Mouse (Mus musculus): ENCODE data around the gene Grin1. TPM values are rescaled to one million over a fixed set of nuclear protein-coding genes. Genes with fewer than 3 reads are reported as not detected.

The Grin1 gene
- total RNA-seq (2012; rRNA removed) = not detected in 2 replicates
- under 1 TPM in 1 of 2 experiments, not detected in 1; 0.07 TPM for polyA plus RNA-seq (2012; ENCODE audit: insufficient read depth in 1 of 2, insufficient read length in 2 of 2, low read depth in 1 of 2, low replicate concordance in 2 of 2, missing spikeins in 1 of 2)

- no peak within 1 kb of the TSS for H3K4me3 ChIP-seq (ENCODE audit: control insufficient read depth in 1 of 2, insufficient read depth in 1 of 2, low read depth in 2 of 2, low read length in 2 of 2)
Observed at GRCm38 (mm10) chr2:25318971-25319773, at the start of gene Grin1. Gene Grin1, minus strand, starts transcription at chr2:25319187.

GRCm38 (mm10) chr2:25365091-25365761 is 46.2 kb upstream of the Grin1 start, which contains the start of gene Uap1l1:
Gene Uap1l1, minus strand, starts transcription at chr2:25365682.
- Histone ChIP-seq H3K36me3 (ENCODE audit: control insufficient read depth in 1 of 2, insufficient read depth in 2 of 2, low read length in 2 of 2) (peaks cover 0 to 3% of the 10 kb centered on the region in 2 experiments; a peak in 2 of 4 replicates), H3K4me1 (ENCODE audit: control insufficient read depth in 1 of 2, insufficient read depth in 2 of 2, low read length in 2 of 2) (peaks cover 5 to 13% of the 10 kb centered on the region in 2 experiments)
- DNase-seq (ENCODE audit: low read depth, low spot score) = peak; percentile 66
- peak; percentile 78 for TF ChIP-seq USF1 (IDR thresholded peaks at IDR 0.05; ENCODE audit: low read depth, low read length)
- TF ChIP-seq UBTF (IDR thresholded peaks at IDR 0.05; ENCODE audit: borderline replicate concordance, insufficient read depth, low read depth, low read length) = no peak
- no peak for TF ChIP-seq EP300 (IDR thresholded peaks at IDR 0.05; ENCODE audit: low read depth in 1 of 2, low read length in 2 of 2)
- no peak for TF ChIP-seq ZKSCAN1 (IDR thresholded peaks at IDR 0.05; ENCODE audit: low read depth, low read length)
- no peak; the same call in 1 of the 2 replicates for TF ChIP-seq TCF12 (IDR thresholded peaks at IDR 0.05; ENCODE audit: low read depth, low read length)
- TF ChIP-seq POLR2AphosphoS2 (IDR thresholded peaks at IDR 0.05; ENCODE audit: low read length) = no peak
- TF ChIP-seq POLR2AphosphoS5 (IDR thresholded peaks at IDR 0.05; ENCODE audit: borderline replicate concordance, low read depth, low read length) = no peak
- no peak for TF ChIP-seq CHD1 (IDR thresholded peaks at IDR 0.05; ENCODE audit: low read depth, low read length)
- TF ChIP-seq MYC (IDR thresholded peaks at IDR 0.05; ENCODE audit: low read depth, low read length) = no peak
- peak; percentile 56 for TF ChIP-seq NELFE (IDR thresholded peaks at IDR 0.05; ENCODE audit: low read depth, low read length)
- peak; percentile 89 for TF ChIP-seq BHLHE40 (IDR thresholded peaks at IDR 0.05; ENCODE audit: borderline replicate concordance, low read depth, low read length)
- TF ChIP-seq SMC3 (IDR thresholded peaks at IDR 0.05; ENCODE audit: low read depth, low read length) = no peak
- 0 out of 4 replicates have a peak, but pooled peaks of 1 of the 2 experiments have one; percentile 39 for TF ChIP-seq USF2 (IDR thresholded peaks at IDR 0.05; ENCODE audit: borderline replicate concordance in 1 of 2, insufficient read depth in 1 of 2, low read depth in 1 of 2, low read length in 2 of 2)
- no peak for TF ChIP-seq RAD21 (IDR thresholded peaks at IDR 0.05; ENCODE audit: low read depth, low read length)
- no peak for TF ChIP-seq RCOR1 (IDR thresholded peaks at IDR 0.05; ENCODE audit: low read depth, low read length)
- TF ChIP-seq CHD2 (IDR thresholded peaks at IDR 0.05; ENCODE audit: low read length) = no peak
- TF ChIP-seq MEF2A (IDR thresholded peaks at IDR 0.05; ENCODE audit: extremely low read depth, insufficient replicate concordance, low read depth, low read length, poor library complexity, severe bottlenecking) = no peak
- no peak for TF ChIP-seq ELF1 (IDR thresholded peaks at IDR 0.05; ENCODE audit: low read depth, low read length)
- 0 out of 2 replicates have a peak, but pooled peaks have one; percentile 10 for TF ChIP-seq ETS1 (IDR thresholded peaks at IDR 0.05; ENCODE audit: low read depth, low read length)
- no peak for TF ChIP-seq ZC3H11A (IDR thresholded peaks at IDR 0.05; ENCODE audit: low read depth, low read length)
- no peak for TF ChIP-seq MAFK (IDR thresholded peaks at IDR 0.05; ENCODE audit: borderline replicate concordance, low read depth, low read length)
- TF ChIP-seq NRF1 (IDR thresholded peaks at IDR 0.05; ENCODE audit: insufficient read depth, low read depth, low read length, poor library complexity, severe bottlenecking) = no peak
- no peak for TF ChIP-seq MAZ (IDR thresholded peaks at IDR 0.05; ENCODE audit: low read depth, low read length)
- peak; percentile 44; the same call in 1 of the 2 replicates for TF ChIP-seq MXI1 (IDR thresholded peaks at IDR 0.05; ENCODE audit: low read depth, low read length)

More at GRCm38 (mm10) chr2:25318971-25319773, at the start of gene Grin1:
- Histone ChIP-seq H3K9ac (ENCODE audit: control insufficient read depth, low read depth, low read length, poor library complexity, severe bottlenecking) (no peak within 1 kb of the TSS), H3K36me3 (ENCODE audit: control insufficient read depth in 1 of 2, insufficient read depth in 2 of 2, low read length in 2 of 2) (peaks cover 0 to 12% of the 10 kb centered on the region in 2 experiments; a peak in 2 of 4 replicates), H3K9me3 (replicated peaks; ENCODE audit: insufficient read depth, low read length) (no peaks in the 10 kb centered on the region), H3K4me1 (ENCODE audit: control insufficient read depth in 1 of 2, insufficient read depth in 2 of 2, low read length in 2 of 2) (peaks cover 2 to 11% of the 10 kb centered on the region in 2 experiments; a peak in 3 of 4 replicates), H3K27ac (ENCODE audit: control insufficient read depth, low read depth, low read length) (no peak within 1 kb of the TSS), H3K79me2 (ENCODE audit: control insufficient read depth, insufficient read depth, low read length, poor library complexity) (no peaks in the 10 kb centered on the region), H3K27me3 (ENCODE audit: control insufficient read depth in 1 of 2, insufficient read depth in 2 of 2, low read length in 2 of 2) (no peaks in the 10 kb centered on the region)
- no peak for DNase-seq (ENCODE audit: low read depth, low spot score)
- TF ChIP-seq SIN3A (IDR thresholded peaks at IDR 0.05; ENCODE audit: low read length) (no peak), MEF2A (IDR thresholded peaks at IDR 0.05; ENCODE audit: extremely low read depth, insufficient replicate concordance, low read depth, low read length, poor library complexity, severe bottlenecking) (no peak), USF2 (IDR thresholded peaks at IDR 0.05; ENCODE audit: borderline replicate concordance in 1 of 2, insufficient read depth in 1 of 2, low read depth in 1 of 2, low read length in 2 of 2) (no peak), ELF1 (IDR thresholded peaks at IDR 0.05; ENCODE audit: low read depth, low read length) (no peak)

More at GRCm38 (mm10) chr2:25365091-25365761, 46.2 kb upstream of the Grin1 start, which contains the start of gene Uap1l1:
- H3K4me3 ChIP-seq (ENCODE audit: control insufficient read depth in 1 of 2, insufficient read depth in 1 of 2, low read depth in 2 of 2, low read length in 2 of 2) = peak within 1 kb of the TSS; percentile 76 to 91
- no peaks in the 10 kb centered on the region for H3K79me2 ChIP-seq (ENCODE audit: control insufficient read depth, insufficient read depth, low read length, poor library complexity)
- 0 out of 2 replicates have a peak within 1 kb of the TSS, but pooled peaks have one; percentile 19 for H3K27ac ChIP-seq (ENCODE audit: control insufficient read depth, low read depth, low read length)
- no peaks in the 10 kb centered on the region for H3K27me3 ChIP-seq (ENCODE audit: control insufficient read depth in 1 of 2, insufficient read depth in 2 of 2, low read length in 2 of 2)
- peak within 1 kb of the TSS; percentile 68 for H3K9ac ChIP-seq (ENCODE audit: control insufficient read depth, low read depth, low read length, poor library complexity, severe bottlenecking)
- H3K9me3 ChIP-seq (replicated peaks; ENCODE audit: insufficient read depth, low read length) = no peaks in the 10 kb centered on the region

Data from MEL (cell line).